Mouse (Mus musculus) megakaryocyte, embryonic 14.5 days (primary cell): ENCODE measurements around the gene Tab1.

Experiments used
- FLI1 ChIP-seq: IDR thresholded peaks from 2 replicates; pipeline ENCODE4 v1.6.1; 2012; ENCODE audit warnings: low read length, inconsistent platforms, mixed read lengths
- GATA1 ChIP-seq: IDR thresholded peaks from 3 replicates; pipeline ENCODE4 v1.6.1; 2012; ENCODE audit warnings: mixed read lengths, low read length, inconsistent platforms, borderline replicate concordance

GRCm38 (mm10) chr15:80199556-80199955 is 66.6 kb downstream of the Tab1 start:
- TF ChIP-seq GATA1 (no peak), FLI1 (no peak)
